Mouse (Mus musculus): ENCODE measurements around the gene Eml2. TPM values are rescaled to one million over a fixed set of nuclear protein-coding genes. Genes with fewer than 3 reads are reported as not detected.
A peak's percentile ranks its signal among the peaks of the same experiment; 100 is the strongest.

Gene Eml2
- polyA plus RNA-seq, 1 experiment from 2014 or later: 4.0 TPM

GRCm38 (mm10) chr7:19214369-19214768 is 38.1 kb downstream of the Eml2 start:
- WGBS (ENCODE audit: insufficient replicate concordance): 55% methylated on average over 7 of the region's 7 CpGs
- Histone ChIP-seq H3K36me3 (ENCODE audit: control insufficient read depth, insufficient read depth) (no peaks in the 10 kb centered on the region), H3K9me3 (replicated peaks; ENCODE audit: control insufficient read depth, low read length) (no peaks in the 10 kb centered on the region), H3K27me3 (ENCODE audit: control insufficient read depth, insufficient read depth, low read depth, low read length) (peaks cover 35% of the 10 kb centered on the region), H3K4me1 (ENCODE audit: control insufficient read depth, low read depth, low read length) (no peaks in the 10 kb centered on the region), H3K4me2 (ENCODE audit: low read depth, low read length) (no peak overlapping the region), H3K27ac (ENCODE audit: low read length) (no peak overlapping the region), H3K4me3 (ENCODE audit: low read depth, low read length) (no peak overlapping the region), H3K9ac (ENCODE audit: low read depth, low read length) (no peak overlapping the region)
- no peak for ATAC-seq (ENCODE audit: low read depth)

- H3K27ac ChIP-seq (ENCODE audit: low read length): no peak overlapping the region
- no peak overlapping the region for H3K9ac ChIP-seq (ENCODE audit: low read depth, low read length)
- H3K4me1 ChIP-seq (ENCODE audit: control insufficient read depth, low read depth, low read length): no peaks in the 10 kb centered on the region
- no peaks in the 10 kb centered on the region for H3K9me3 ChIP-seq (replicated peaks; ENCODE audit: control insufficient read depth, low read length)
- no peaks in the 10 kb centered on the region for H3K36me3 ChIP-seq (ENCODE audit: control insufficient read depth, insufficient read depth)
- WGBS (ENCODE audit: insufficient replicate concordance): 35% methylated on average over 9 of the region's 9 CpGs
- peaks cover 35% of the 10 kb centered on the region for H3K27me3 ChIP-seq (ENCODE audit: control insufficient read depth, insufficient read depth, low read depth, low read length)
- no peak overlapping the region for H3K4me3 ChIP-seq (ENCODE audit: low read depth, low read length)
- ATAC-seq (ENCODE audit: low read depth): no peak
- H3K4me2 ChIP-seq (ENCODE audit: low read depth, low read length): no peak overlapping the region
These were observed 38.7 kb downstream of the Eml2 start for GRCm38 (mm10) chr7:19214940-19215339.

- no peak overlapping the region for H3K4me2 ChIP-seq (ENCODE audit: low read depth, low read length)
- WGBS (ENCODE audit: insufficient replicate concordance): 25% methylated on average over 5 of the region's 5 CpGs
- H3K27ac ChIP-seq (ENCODE audit: low read length): no peak overlapping the region
- H3K36me3 ChIP-seq (ENCODE audit: control insufficient read depth, insufficient read depth): no peaks in the 10 kb centered on the region
- no peaks in the 10 kb centered on the region for H3K4me1 ChIP-seq (ENCODE audit: control insufficient read depth, low read depth, low read length)
- no peak overlapping the region for H3K9ac ChIP-seq (ENCODE audit: low read depth, low read length)
- H3K27me3 ChIP-seq (ENCODE audit: control insufficient read depth, insufficient read depth, low read depth, low read length): peaks cover 23% of the 10 kb centered on the region
- H3K4me3 ChIP-seq (ENCODE audit: low read depth, low read length): no peak overlapping the region
- no peaks in the 10 kb centered on the region for H3K9me3 ChIP-seq (replicated peaks; ENCODE audit: control insufficient read depth, low read length)
- ATAC-seq (ENCODE audit: low read depth): no peak
These were observed 41.3 kb downstream of the Eml2 start for GRCm38 (mm10) chr7:19217492-19217891.

GRCm38 (mm10) chr7:19217944-19218343 is 41.7 kb downstream of the Eml2 start:
- Histone ChIP-seq H3K9me3 (replicated peaks; ENCODE audit: control insufficient read depth, low read length) (no peaks in the 10 kb centered on the region), H3K9ac (ENCODE audit: low read depth, low read length) (no peak overlapping the region), H3K4me1 (ENCODE audit: control insufficient read depth, low read depth, low read length) (no peaks in the 10 kb centered on the region), H3K27me3 (ENCODE audit: control insufficient read depth, insufficient read depth, low read depth, low read length) (peaks cover 19% of the 10 kb centered on the region), H3K4me3 (ENCODE audit: low read depth, low read length) (no peak overlapping the region), H3K27ac (ENCODE audit: low read length) (no peak overlapping the region), H3K36me3 (ENCODE audit: control insufficient read depth, insufficient read depth) (no peaks in the 10 kb centered on the region), H3K4me2 (ENCODE audit: low read depth, low read length) (no peak overlapping the region)
- peak; percentile 40 for ATAC-seq (ENCODE audit: low read depth)
- 11% methylated on average over 2 of the region's 3 CpGs for WGBS (ENCODE audit: insufficient replicate concordance)

- peaks cover 17% of the 10 kb centered on the region for H3K4me1 ChIP-seq (ENCODE audit: control insufficient read depth, low read depth, low read length)
- 66% methylated on average over 3 of the region's 3 CpGs for WGBS (ENCODE audit: insufficient replicate concordance)
- H3K4me2 ChIP-seq (ENCODE audit: low read depth, low read length): no peak overlapping the region
- no peak overlapping the region for H3K4me3 ChIP-seq (ENCODE audit: low read depth, low read length)
- ATAC-seq (ENCODE audit: low read depth): no peak
- no peaks in the 10 kb centered on the region for H3K36me3 ChIP-seq (ENCODE audit: control insufficient read depth, insufficient read depth)
- no peak overlapping the region for H3K9ac ChIP-seq (ENCODE audit: low read depth, low read length)
- H3K27ac ChIP-seq (ENCODE audit: low read length): no peak overlapping the region
- H3K9me3 ChIP-seq (replicated peaks; ENCODE audit: control insufficient read depth, low read length): no peaks in the 10 kb centered on the region
- peaks cover 8% of the 10 kb centered on the region; the same call in 1 of the 2 replicates for H3K27me3 ChIP-seq (ENCODE audit: control insufficient read depth, insufficient read depth, low read depth, low read length)
These were observed 43.8 kb downstream of the Eml2 start for GRCm38 (mm10) chr7:19220061-19220460.

GRCm38 (mm10) chr7:19222189-19222588 is 46.0 kb downstream of the Eml2 start:
- H3K9me3 ChIP-seq (replicated peaks; ENCODE audit: control insufficient read depth, low read length): no peaks in the 10 kb centered on the region
- no peak overlapping the region for H3K4me2 ChIP-seq (ENCODE audit: low read depth, low read length)
- H3K27me3 ChIP-seq (ENCODE audit: control insufficient read depth, insufficient read depth, low read depth, low read length): 0 out of 2 replicates have a peak, but pooled peaks cover 4% of the 10 kb centered on the region
- peaks cover 36% of the 10 kb centered on the region for H3K4me1 ChIP-seq (ENCODE audit: control insufficient read depth, low read depth, low read length)
- 87% methylated on average over 16 of the region's 16 CpGs for WGBS (ENCODE audit: insufficient replicate concordance)
- no peak overlapping the region for H3K27ac ChIP-seq (ENCODE audit: low read length)
- no peak for ATAC-seq (ENCODE audit: low read depth)
- no peak overlapping the region for H3K9ac ChIP-seq (ENCODE audit: low read depth, low read length)
- no peak overlapping the region for H3K4me3 ChIP-seq (ENCODE audit: low read depth, low read length)
- H3K36me3 ChIP-seq (ENCODE audit: control insufficient read depth, insufficient read depth): no peaks in the 10 kb centered on the region

GRCm38 (mm10) chr7:19222875-19223274 is 46.7 kb downstream of the Eml2 start:
- no peak for ATAC-seq (ENCODE audit: low read depth)
- no peak overlapping the region for H3K27ac ChIP-seq (ENCODE audit: low read length)

GRCm38 (mm10) chr7:19224933-19225332 is 48.7 kb downstream of the Eml2 start:
- Histone ChIP-seq H3K27me3 (ENCODE audit: control insufficient read depth, insufficient read depth, low read depth, low read length) (no peaks in the 10 kb centered on the region), H3K4me3 (ENCODE audit: low read depth, low read length) (0 out of 2 replicates have a peak overlapping the region, but pooled peaks have one; percentile 7), H3K9ac (ENCODE audit: low read depth, low read length) (peak overlapping the region; percentile 32), H3K36me3 (ENCODE audit: control insufficient read depth, insufficient read depth) (no peaks in the 10 kb centered on the region), H3K9me3 (replicated peaks; ENCODE audit: control insufficient read depth, low read length) (no peaks in the 10 kb centered on the region), H3K4me2 (ENCODE audit: low read depth, low read length) (peak overlapping the region; percentile 41), H3K4me1 (ENCODE audit: control insufficient read depth, low read depth, low read length) (peaks cover 44% of the 10 kb centered on the region), H3K27ac (ENCODE audit: low read length) (peak overlapping the region; percentile 65)
- ATAC-seq (ENCODE audit: low read depth): peak; percentile 9
- whole genome bisulfite sequencing (ENCODE audit: insufficient replicate concordance): 31% methylated on average over 4 of the region's 4 CpGs

More at GRCm38 (mm10) chr7:19222875-19223274, 46.7 kb downstream of the Eml2 start:
- no peak overlapping the region for H3K4me2 ChIP-seq (ENCODE audit: low read depth, low read length)
- no peak overlapping the region for H3K4me3 ChIP-seq (ENCODE audit: low read depth, low read length)
- no peaks in the 10 kb centered on the region for H3K9me3 ChIP-seq (replicated peaks; ENCODE audit: control insufficient read depth, low read length)
- 0 out of 2 replicates have a peak, but pooled peaks cover 4% of the 10 kb centered on the region for H3K27me3 ChIP-seq (ENCODE audit: control insufficient read depth, insufficient read depth, low read depth, low read length)
- H3K9ac ChIP-seq (ENCODE audit: low read depth, low read length): no peak overlapping the region
- H3K36me3 ChIP-seq (ENCODE audit: control insufficient read depth, insufficient read depth): no peaks in the 10 kb centered on the region
- 86% methylated on average over 14 of the region's 14 CpGs for WGBS (ENCODE audit: insufficient replicate concordance)
- H3K4me1 ChIP-seq (ENCODE audit: control insufficient read depth, low read depth, low read length): peaks cover 36% of the 10 kb centered on the region

GRCm38 (mm10) chr7:19226817-19227797 is 50.9 kb downstream of the Eml2 start:
- Histone ChIP-seq H3K4me2 (ENCODE audit: low read depth, low read length) (peak overlapping the region; percentile 88), H3K4me1 (ENCODE audit: control insufficient read depth, low read depth, low read length) (peaks cover 52% of the 10 kb centered on the region), H3K27ac (ENCODE audit: low read length) (peak overlapping the region; percentile 100), H3K36me3 (ENCODE audit: control insufficient read depth, insufficient read depth) (no peaks in the 10 kb centered on the region; the same call in 1 of the 2 replicates), H3K9ac (ENCODE audit: low read depth, low read length) (peak overlapping the region; percentile 85), H3K27me3 (ENCODE audit: control insufficient read depth, insufficient read depth, low read depth, low read length) (no peaks in the 10 kb centered on the region), H3K9me3 (replicated peaks; ENCODE audit: control insufficient read depth, low read length) (no peaks in the 10 kb centered on the region), H3K4me3 (ENCODE audit: low read depth, low read length) (peak overlapping the region; percentile 77)
- WGBS (ENCODE audit: insufficient replicate concordance): 12% methylated on average over 20 of the region's 20 CpGs
- no peak for ATAC-seq (ENCODE audit: low read depth)
